Mouse (Mus musculus): ENCODE data around the gene Gm11562.
A peak's percentile ranks its signal among the peaks of the same experiment; 100 is the strongest.

Gene Gm11562

GRCm38 (mm10) chr11:99585096-99585495 lies 35.1 kb downstream of the Gm11562 start:
- DNase-seq (ENCODE audit: extremely low spot score, low read depth, low spot score): no peak

GRCm38 (mm10) chr11:99583245-99583704 lies 37.0 kb downstream of the Gm11562 start, which contains the start of gene Krtap1-4:
Gene Krtap1-4, minus strand, starts transcription at chr11:99583654.
- no peak for DNase-seq (ENCODE audit: extremely low spot score, low read depth, low spot score)

GRCm38 (mm10) chr11:99581564-99581963 lies 38.7 kb downstream of the Gm11562 start:
- DNase-seq (ENCODE audit: extremely low spot score, low read depth, low spot score): no peak

GRCm38 (mm10) chr11:99581051-99581450 lies 39.2 kb downstream of the Gm11562 start:
- DNase-seq (ENCODE audit: extremely low spot score, low read depth, low spot score): no peak

GRCm38 (mm10) chr11:99580636-99581035 lies 39.6 kb downstream of the Gm11562 start, which contains the start of gene Krtap1-5:
Gene Krtap1-5, minus strand, starts transcription at chr11:99581016.
- no peak for DNase-seq (ENCODE audit: extremely low spot score, low read depth, low spot score)

GRCm38 (mm10) chr11:99574106-99574505 lies 46.1 kb downstream of the Gm11562 start:
- peak; percentile 41 for DNase-seq (ENCODE audit: extremely low spot score, low read depth, low spot score)

GRCm38 (mm10) chr11:99573164-99573563 lies 47.1 kb downstream of the Gm11562 start:
- no peak for DNase-seq (ENCODE audit: extremely low spot score, low read depth, low spot score)
